Mouse (Mus musculus): ENCODE results near the gene Tbc1d22b. TPM values are rescaled to one million over a fixed set of nuclear protein-coding genes. Genes with fewer than 3 reads are reported as not detected.
"Not testable (repeated sequence)": the region's sequence is repeated elsewhere in the genome, so short reads cannot be mapped to it uniquely, and the experiment has no call there.

Tbc1d22b gene
- total and polyA plus RNA-seq, 2 experiments from 2014 or later, result 5.3 to 8.0 TPM

DNA sequence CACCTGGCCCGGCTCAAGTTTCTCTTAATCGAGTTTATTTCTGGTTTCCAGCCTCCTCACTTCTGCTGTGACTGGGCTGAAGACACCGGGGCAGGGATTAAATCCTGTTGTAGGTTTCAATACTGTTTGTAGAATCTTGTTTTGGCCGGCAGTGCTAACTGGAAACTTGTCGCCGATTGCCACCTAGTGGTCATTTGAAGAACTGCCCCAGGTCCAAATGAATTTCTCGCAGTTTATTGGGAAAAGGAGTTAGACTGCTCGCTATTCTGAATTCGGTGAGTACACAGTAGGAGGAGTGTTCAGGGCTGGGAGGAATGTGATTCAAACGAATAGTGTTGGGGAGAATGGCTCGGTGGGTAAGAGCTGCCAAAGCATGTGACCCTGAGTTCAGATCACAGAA lies 35.1 kb upstream of the Tbc1d22b start:
- WGBS, result 2% methylated on average over 11 of the region's 11 CpGs
- Histone ChIP-seq H3K4me1 (ENCODE audit: control insufficient read depth, insufficient read depth) (no peaks in the 10 kb centered on the region), H3K4me3 (ENCODE audit: low read depth, low read length) (no peak overlapping the region), H3K27ac (ENCODE audit: low read depth) (no peak overlapping the region), H3K4me2 (ENCODE audit: low read depth, low read length) (no peak overlapping the region), H3K9me3 (replicated peaks; ENCODE audit: control insufficient read depth, low read length) (no peaks in the 10 kb centered on the region), H3K9ac (replicated peaks; ENCODE audit: low read depth, low read length) (no peak overlapping the region), H3K27me3 (ENCODE audit: control insufficient read depth, insufficient read depth, low read length) (no peaks in the 10 kb centered on the region), H3K36me3 (replicated peaks; ENCODE audit: control insufficient read depth, insufficient read depth, low read length) (no peaks in the 10 kb centered on the region)
- peak; percentile 93 for TF ChIP-seq CTCF (IDR thresholded peaks at IDR 0.05; ENCODE audit: low read depth)
- TF ChIP-seq EP300 (IDR thresholded peaks at IDR 0.05; ENCODE audit: low read depth), result no peak
- peak; percentile 34; the same call in 1 of the 2 replicates for ATAC-seq (ENCODE audit: insufficient read depth, low read depth)
- peak; percentile 81 for DNase-seq (ENCODE audit: low spot score)

DNA sequence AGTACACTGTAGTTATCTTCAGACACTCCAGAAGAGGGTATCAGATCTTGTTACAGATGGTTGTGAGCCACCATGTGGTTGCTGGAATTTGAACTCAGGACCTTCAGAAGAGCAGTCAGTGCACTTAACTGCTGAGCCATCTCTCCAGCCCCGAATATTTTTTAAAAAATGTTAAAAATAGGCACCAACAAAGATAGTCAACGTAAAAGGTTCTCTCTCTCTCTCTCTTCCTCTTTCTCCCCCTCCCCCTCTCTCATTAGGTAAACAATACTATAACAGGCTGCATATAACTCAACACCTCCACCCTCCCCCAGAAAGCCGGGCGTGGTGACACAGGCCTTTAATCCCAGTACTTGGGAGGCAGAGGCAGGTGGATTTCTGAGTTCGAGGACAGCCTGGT lies 30.9 kb upstream of the Tbc1d22b start:
- not testable (repeated sequence) for DNase-seq (ENCODE audit: low spot score); H3K27me3 ChIP-seq (ENCODE audit: control insufficient read depth, insufficient read depth, low read length); ATAC-seq (ENCODE audit: insufficient read depth, low read depth); H3K4me1 ChIP-seq (ENCODE audit: control insufficient read depth, insufficient read depth); H3K9me3 ChIP-seq (replicated peaks; ENCODE audit: control insufficient read depth, low read length); H3K36me3 ChIP-seq (replicated peaks; ENCODE audit: control insufficient read depth, insufficient read depth, low read length); H3K4me3 ChIP-seq (ENCODE audit: low read depth, low read length); H3K9ac ChIP-seq (replicated peaks; ENCODE audit: low read depth, low read length); H3K27ac ChIP-seq (ENCODE audit: low read depth); H3K4me2 ChIP-seq (ENCODE audit: low read depth, low read length)
- 79% methylated on average over 5 of the region's 5 CpGs for WGBS

DNA sequence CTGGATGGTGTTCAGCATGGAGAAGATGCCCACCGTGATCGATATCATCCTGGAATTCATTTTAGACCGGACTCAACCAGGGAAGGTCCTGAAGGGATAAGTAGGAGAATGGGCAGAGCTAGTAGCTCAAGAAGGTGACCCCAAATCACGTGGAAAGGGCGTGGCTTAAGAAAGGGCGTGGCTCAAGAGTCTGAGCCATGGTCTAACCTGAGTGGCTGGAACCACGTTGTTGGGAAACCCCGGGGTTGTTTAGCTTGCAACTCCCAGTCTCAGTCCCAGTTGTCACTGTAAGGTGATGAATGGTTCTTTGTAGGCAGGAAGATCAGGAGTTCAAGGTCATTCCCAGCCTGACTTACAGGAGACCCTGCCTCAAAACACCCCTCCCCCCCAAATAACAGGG lies 29.9 kb upstream of the Tbc1d22b start:
- ATAC-seq (ENCODE audit: insufficient read depth, low read depth) (no peak), DNase-seq (ENCODE audit: low spot score) (no peak)
- H3K27ac ChIP-seq (ENCODE audit: low read depth), result no peak overlapping the region
- no peaks in the 10 kb centered on the region for H3K27me3 ChIP-seq (ENCODE audit: control insufficient read depth, insufficient read depth, low read length)
- TF ChIP-seq EP300 (IDR thresholded peaks at IDR 0.05; ENCODE audit: low read depth), result no peak
- TF ChIP-seq CTCF (IDR thresholded peaks at IDR 0.05; ENCODE audit: low read depth), result no peak
- 71% methylated on average over 8 of the region's 8 CpGs for WGBS
- H3K4me1 ChIP-seq (ENCODE audit: control insufficient read depth, insufficient read depth), result no peaks in the 10 kb centered on the region
- no peaks in the 10 kb centered on the region for H3K36me3 ChIP-seq (replicated peaks; ENCODE audit: control insufficient read depth, insufficient read depth, low read length)
- no peak overlapping the region for H3K4me3 ChIP-seq (ENCODE audit: low read depth, low read length)
- no peak overlapping the region for H3K9ac ChIP-seq (replicated peaks; ENCODE audit: low read depth, low read length)
- no peaks in the 10 kb centered on the region for H3K9me3 ChIP-seq (replicated peaks; ENCODE audit: control insufficient read depth, low read length)
- H3K4me2 ChIP-seq (ENCODE audit: low read depth, low read length), result no peak overlapping the region

DNA sequence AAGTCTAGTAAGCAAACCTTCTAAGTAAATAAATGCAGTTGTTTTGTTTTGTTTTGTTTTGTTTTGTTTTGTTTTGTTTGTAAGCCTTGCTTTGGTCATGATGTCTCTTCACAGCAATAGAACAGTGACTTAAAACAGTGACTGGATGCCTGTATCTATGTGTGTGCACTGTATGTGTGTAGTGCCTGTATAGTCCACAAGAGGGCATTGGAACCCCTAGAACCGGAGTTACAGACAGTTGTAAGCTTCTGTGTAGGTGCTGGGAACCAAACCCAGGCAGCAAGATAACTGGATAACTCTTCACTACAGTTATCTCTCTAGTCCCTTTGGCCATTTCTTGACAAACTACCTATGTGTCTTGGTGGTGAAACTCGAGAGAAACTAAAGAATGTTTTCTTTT lies 24.0 kb upstream of the Tbc1d22b start:
- Histone ChIP-seq H3K4me3 (ENCODE audit: low read depth, low read length) (no peak overlapping the region), H3K27me3 (ENCODE audit: control insufficient read depth, insufficient read depth, low read length) (no peaks in the 10 kb centered on the region), H3K9me3 (replicated peaks; ENCODE audit: control insufficient read depth, low read length) (0 out of 2 replicates have a peak, but pooled peaks cover 9% of the 10 kb centered on the region), H3K4me1 (ENCODE audit: control insufficient read depth, insufficient read depth) (no peaks in the 10 kb centered on the region), H3K4me2 (ENCODE audit: low read depth, low read length) (no peak overlapping the region), H3K9ac (replicated peaks; ENCODE audit: low read depth, low read length) (no peak overlapping the region), H3K27ac (ENCODE audit: low read depth) (no peak overlapping the region), H3K36me3 (replicated peaks; ENCODE audit: control insufficient read depth, insufficient read depth, low read length) (no peaks in the 10 kb centered on the region)
- DNase-seq (ENCODE audit: low spot score), result no peak
- 77% methylated on average over 2 of the region's 2 CpGs for WGBS
- TF ChIP-seq CTCF (IDR thresholded peaks at IDR 0.05; ENCODE audit: low read depth) (no peak), EP300 (IDR thresholded peaks at IDR 0.05; ENCODE audit: low read depth) (no peak)
- ATAC-seq (ENCODE audit: insufficient read depth, low read depth), result no peak

DNA sequence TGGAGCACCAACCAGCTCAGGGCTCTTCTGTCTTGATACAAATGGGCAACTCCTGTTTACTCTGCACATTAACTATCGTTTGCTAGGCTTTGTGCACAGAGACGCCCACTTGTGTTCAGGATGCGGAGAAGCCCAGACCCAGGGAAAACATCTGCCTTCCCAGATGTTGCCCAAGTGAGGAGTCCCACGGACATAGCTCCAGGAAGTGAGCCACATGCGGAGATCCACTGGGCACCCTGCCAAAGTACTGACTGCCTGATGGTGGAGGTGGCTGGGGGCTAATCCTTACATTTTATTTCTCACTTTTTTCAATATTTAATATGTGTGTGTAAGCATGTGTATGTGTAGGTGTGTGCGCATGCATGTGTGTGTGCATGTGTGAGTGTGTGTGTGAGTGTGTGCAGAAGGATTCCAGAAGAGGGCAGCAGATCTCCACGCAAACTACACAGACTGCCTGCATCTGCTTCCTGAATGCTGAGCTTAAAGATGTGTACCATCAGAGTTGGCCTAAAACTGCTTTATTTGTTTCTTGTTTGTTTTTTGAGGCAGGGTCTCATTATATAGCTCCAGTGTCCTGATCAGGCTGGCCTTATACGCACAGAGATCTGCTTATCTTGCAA lies 20.9 kb upstream of the Tbc1d22b start:
- DNase-seq (ENCODE audit: low spot score) (no peak), ATAC-seq (ENCODE audit: insufficient read depth, low read depth) (no peak)
- Histone ChIP-seq H3K36me3 (replicated peaks; ENCODE audit: control insufficient read depth, insufficient read depth, low read length) (no peaks in the 10 kb centered on the region), H3K4me1 (ENCODE audit: control insufficient read depth, insufficient read depth) (no peaks in the 10 kb centered on the region), H3K27me3 (ENCODE audit: control insufficient read depth, insufficient read depth, low read length) (no peaks in the 10 kb centered on the region), H3K4me2 (ENCODE audit: low read depth, low read length) (no peak overlapping the region), H3K9me3 (replicated peaks; ENCODE audit: control insufficient read depth, low read length) (0 out of 2 replicates have a peak, but pooled peaks cover 9% of the 10 kb centered on the region), H3K9ac (replicated peaks; ENCODE audit: low read depth, low read length) (no peak overlapping the region), H3K27ac (ENCODE audit: low read depth) (no peak overlapping the region), H3K4me3 (ENCODE audit: low read depth, low read length) (no peak overlapping the region)
- TF ChIP-seq CTCF (IDR thresholded peaks at IDR 0.05; ENCODE audit: low read depth) (peak; percentile 50), EP300 (IDR thresholded peaks at IDR 0.05; ENCODE audit: low read depth) (no peak)
- WGBS, result 70% methylated on average over 8 of the region's 8 CpGs

DNA sequence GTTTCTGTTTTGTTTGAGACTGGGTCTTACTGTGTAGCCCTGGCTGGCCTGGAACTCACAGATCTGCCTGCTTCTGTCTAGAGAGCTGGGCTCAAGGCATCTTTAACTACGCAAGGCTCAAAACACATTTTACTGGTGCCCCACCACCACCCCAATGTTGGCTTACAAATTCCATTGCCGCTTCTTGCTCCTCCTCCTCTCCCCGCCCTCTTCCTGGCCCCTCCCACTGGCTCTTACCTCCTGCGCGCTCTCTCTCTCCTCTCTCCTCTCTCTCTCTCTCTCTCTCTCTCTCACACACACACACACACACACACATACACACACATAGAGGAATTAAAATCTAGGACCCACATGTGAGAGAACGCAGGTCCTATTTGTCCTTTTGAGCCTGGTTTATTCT lies 19.1 kb upstream of the Tbc1d22b start:
- Histone ChIP-seq H3K27me3 (ENCODE audit: control insufficient read depth, insufficient read depth, low read length) (no peaks in the 10 kb centered on the region), H3K4me2 (ENCODE audit: low read depth, low read length) (no peak overlapping the region), H3K4me3 (ENCODE audit: low read depth, low read length) (no peak overlapping the region), H3K9ac (replicated peaks; ENCODE audit: low read depth, low read length) (no peak overlapping the region), H3K4me1 (ENCODE audit: control insufficient read depth, insufficient read depth) (no peaks in the 10 kb centered on the region), H3K36me3 (replicated peaks; ENCODE audit: control insufficient read depth, insufficient read depth, low read length) (no peaks in the 10 kb centered on the region), H3K9me3 (replicated peaks; ENCODE audit: control insufficient read depth, low read length) (0 out of 2 replicates have a peak, but pooled peaks cover 9% of the 10 kb centered on the region), H3K27ac (ENCODE audit: low read depth) (no peak overlapping the region)
- no peak for TF ChIP-seq EP300 (IDR thresholded peaks at IDR 0.05; ENCODE audit: low read depth)
- TF ChIP-seq CTCF (IDR thresholded peaks at IDR 0.05; ENCODE audit: low read depth), result no peak
- DNase-seq (ENCODE audit: low spot score) (no peak), ATAC-seq (ENCODE audit: insufficient read depth, low read depth) (no peak)
- 76% methylated on average over 6 of the region's 6 CpGs for WGBS

Data from heart, postnatal 0 days (tissue).